Mouse (Mus musculus): Measurements from ENCODE around the gene Pmel. TPM values are rescaled to one million over a fixed set of nuclear protein-coding genes. Genes with fewer than 3 reads are reported as not detected.
A peak's percentile ranks its signal among the peaks of the same experiment; 100 is the strongest.
"Not testable (repeated sequence)": the region's sequence is repeated elsewhere in the genome, so short reads cannot be mapped to it uniquely, and the experiment has no call there.

The Pmel gene
- polyA plus RNA-seq, 1 experiment from 2014 or later: 0.87 TPM

DNA sequence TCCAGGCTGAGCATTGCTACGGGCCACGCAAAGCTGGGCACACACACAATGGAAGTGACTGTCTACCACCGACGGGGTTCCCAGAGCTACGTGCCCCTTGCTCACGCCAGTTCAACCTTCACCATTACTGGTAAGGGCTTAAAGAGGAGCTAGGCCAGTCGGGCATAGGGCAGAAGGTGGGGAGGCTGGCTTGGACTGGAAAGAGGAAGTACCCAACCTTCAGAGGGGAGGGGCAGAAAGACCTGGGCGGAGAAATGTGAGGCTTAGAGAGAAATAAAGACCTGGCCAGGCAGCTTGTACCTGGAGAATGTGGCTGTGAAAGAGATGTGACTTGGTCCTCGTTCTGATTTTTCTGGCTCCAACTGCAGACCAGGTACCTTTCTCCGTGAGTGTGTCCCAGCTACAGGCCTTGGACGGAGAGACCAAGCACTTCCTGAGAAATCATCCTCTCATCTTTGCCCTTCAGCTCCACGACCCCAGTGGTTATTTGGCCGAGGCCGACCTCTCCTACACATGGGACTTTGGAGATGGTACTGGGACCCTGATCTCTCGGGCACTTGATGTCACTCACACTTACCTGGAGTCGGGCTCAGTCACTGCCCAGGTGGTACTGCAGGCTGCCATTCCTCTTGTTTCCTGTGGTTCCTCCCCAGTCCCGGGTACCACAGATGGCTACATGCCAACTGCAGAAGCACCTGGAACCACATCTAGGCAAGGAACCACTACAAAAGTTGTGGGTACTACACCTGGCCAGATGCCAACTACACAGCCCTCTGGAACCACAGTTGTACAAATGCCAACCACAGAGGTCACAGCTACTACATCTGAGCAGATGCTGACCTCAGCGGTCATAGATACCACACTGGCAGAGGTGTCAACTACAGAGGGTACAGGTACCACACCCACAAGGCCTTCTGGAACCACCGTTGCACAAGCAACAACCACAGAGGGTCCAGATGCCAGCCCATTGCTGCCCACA, 11.9 kb downstream of the Pmel start:
- no peak for ATAC-seq (ENCODE audit: insufficient number of reproducible peaks, low FRiP score, low TSS enrichment, low read depth)
- H3K4me3 ChIP-seq (ENCODE audit: low read depth, low read length): no peak overlapping the region
- H3K27ac ChIP-seq (replicated peaks; ENCODE audit: low read depth, low read length): no peak overlapping the region
- no peaks in the 10 kb centered on the region for H3K4me1 ChIP-seq (ENCODE audit: control insufficient read depth, insufficient read depth, low read length)
- no peaks in the 10 kb centered on the region for H3K9me3 ChIP-seq (ENCODE audit: control insufficient read depth, low read length)
- no peak for DNase-seq (ENCODE audit: low spot score)
- H3K9ac ChIP-seq (ENCODE audit: low read length): no peak overlapping the region
- no peak overlapping the region for H3K4me2 ChIP-seq (ENCODE audit: low read depth, severe bottlenecking)
- no peaks in the 10 kb centered on the region for H3K27me3 ChIP-seq (ENCODE audit: control insufficient read depth, insufficient read depth, low read length)
- H3K36me3 ChIP-seq (ENCODE audit: control insufficient read depth, insufficient read depth, low read length): no peaks in the 10 kb centered on the region
- WGBS: 88% methylated on average over 19 of the region's 19 CpGs

DNA sequence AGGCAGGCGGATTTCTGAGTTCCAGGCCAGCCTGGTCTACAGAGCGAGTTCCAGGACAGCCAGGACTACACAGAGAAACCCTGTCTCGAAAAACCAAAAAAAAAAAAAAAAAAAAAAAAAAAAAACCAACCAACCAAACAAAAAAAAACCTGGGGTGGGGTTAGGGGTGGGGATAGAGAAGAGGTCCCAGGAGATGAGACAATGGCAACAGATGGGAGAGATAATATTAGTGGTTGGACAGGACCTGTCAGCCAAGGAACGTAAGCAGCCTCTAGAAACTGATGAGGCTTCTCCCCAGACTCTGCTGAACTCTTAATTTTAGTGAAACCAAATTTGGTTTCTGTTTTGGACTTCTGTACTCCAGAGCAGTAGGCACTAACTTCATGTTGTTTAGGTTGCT, 21.5 kb downstream of the Pmel start:
- not testable (repeated sequence) for H3K9ac ChIP-seq (ENCODE audit: low read length); H3K4me3 ChIP-seq (ENCODE audit: low read depth, low read length); H3K4me1 ChIP-seq (ENCODE audit: control insufficient read depth, insufficient read depth, low read length); H3K27me3 ChIP-seq (ENCODE audit: control insufficient read depth, insufficient read depth, low read length); DNase-seq (ENCODE audit: low spot score); ATAC-seq (ENCODE audit: insufficient number of reproducible peaks, low FRiP score, low TSS enrichment, low read depth); H3K36me3 ChIP-seq (ENCODE audit: control insufficient read depth, insufficient read depth, low read length); H3K9me3 ChIP-seq (ENCODE audit: control insufficient read depth, low read length); H3K4me2 ChIP-seq (ENCODE audit: low read depth, severe bottlenecking); H3K27ac ChIP-seq (replicated peaks; ENCODE audit: low read depth, low read length)
- WGBS: 80% methylated on average over 3 of the region's 4 CpGs

DNA sequence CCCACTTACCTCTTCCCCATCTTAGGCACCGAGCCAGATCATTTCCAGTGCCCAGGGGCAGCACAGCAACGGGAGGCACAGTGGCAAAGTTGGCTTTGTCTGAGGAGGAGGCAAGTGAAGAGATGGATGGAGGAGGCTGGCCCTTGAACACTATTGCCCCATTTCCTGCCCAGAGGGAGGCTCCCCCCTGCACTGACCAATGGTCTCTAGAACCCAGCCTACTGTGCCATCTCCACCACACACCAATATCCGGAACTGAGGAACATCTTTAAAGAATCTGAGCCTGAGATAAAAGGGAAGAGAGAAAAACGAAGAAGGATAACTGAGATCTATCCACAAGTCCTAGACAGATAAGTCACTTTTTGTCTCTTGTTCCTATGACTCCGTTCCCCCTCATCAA, 24.1 kb downstream of the Pmel start:
- no peak overlapping the region for H3K4me2 ChIP-seq (ENCODE audit: low read depth, severe bottlenecking)
- H3K9me3 ChIP-seq (ENCODE audit: control insufficient read depth, low read length): no peaks in the 10 kb centered on the region
- H3K36me3 ChIP-seq (ENCODE audit: control insufficient read depth, insufficient read depth, low read length): no peaks in the 10 kb centered on the region
- H3K27ac ChIP-seq (replicated peaks; ENCODE audit: low read depth, low read length): no peak overlapping the region
- H3K9ac ChIP-seq (ENCODE audit: low read length): no peak overlapping the region
- no peaks in the 10 kb centered on the region for H3K4me1 ChIP-seq (ENCODE audit: control insufficient read depth, insufficient read depth, low read length)
- 90% methylated on average over 5 of the region's 5 CpGs for WGBS
- H3K27me3 ChIP-seq (ENCODE audit: control insufficient read depth, insufficient read depth, low read length): no peaks in the 10 kb centered on the region
- no peak for ATAC-seq (ENCODE audit: insufficient number of reproducible peaks, low FRiP score, low TSS enrichment, low read depth)
- no peak overlapping the region for H3K4me3 ChIP-seq (ENCODE audit: low read depth, low read length)
- DNase-seq (ENCODE audit: low spot score): no peak

DNA sequence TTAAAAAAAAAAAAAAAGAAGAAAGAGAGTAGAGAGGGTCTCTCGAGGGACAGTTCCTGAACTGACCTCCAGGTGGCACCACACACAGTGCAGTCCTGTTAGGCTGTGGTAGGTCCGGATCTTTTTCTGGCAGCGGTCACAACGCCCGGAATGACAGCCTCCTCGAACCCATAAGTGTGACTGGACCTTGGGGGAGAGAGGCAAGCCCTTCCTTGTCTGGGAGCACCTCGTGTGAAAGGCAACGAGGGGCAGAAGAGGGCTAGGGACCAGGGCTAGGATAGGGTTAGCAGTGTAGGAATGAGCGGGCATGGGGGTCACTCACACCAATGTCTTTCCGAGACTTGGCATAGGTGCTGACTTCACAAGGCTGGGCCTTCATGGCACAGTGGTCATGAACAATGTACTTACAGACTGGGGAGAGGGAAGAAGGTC, 27.0 kb downstream of the Pmel start:
- Histone ChIP-seq H3K4me3 (ENCODE audit: low read depth, low read length) (no peak overlapping the region), H3K9ac (ENCODE audit: low read length) (no peak overlapping the region), H3K9me3 (ENCODE audit: control insufficient read depth, low read length) (no peaks in the 10 kb centered on the region), H3K36me3 (ENCODE audit: control insufficient read depth, insufficient read depth, low read length) (no peaks in the 10 kb centered on the region), H3K4me1 (ENCODE audit: control insufficient read depth, insufficient read depth, low read length) (no peaks in the 10 kb centered on the region), H3K27ac (replicated peaks; ENCODE audit: low read depth, low read length) (no peak overlapping the region), H3K27me3 (ENCODE audit: control insufficient read depth, insufficient read depth, low read length) (no peaks in the 10 kb centered on the region), H3K4me2 (ENCODE audit: low read depth, severe bottlenecking) (no peak overlapping the region)
- 24% methylated on average over 10 of the region's 10 CpGs for WGBS
- DNase-seq (ENCODE audit: low spot score) (peak; percentile 85), ATAC-seq (ENCODE audit: insufficient number of reproducible peaks, low FRiP score, low TSS enrichment, low read depth) (peak; percentile 31; the same call in 1 of the 2 replicates)

DNA sequence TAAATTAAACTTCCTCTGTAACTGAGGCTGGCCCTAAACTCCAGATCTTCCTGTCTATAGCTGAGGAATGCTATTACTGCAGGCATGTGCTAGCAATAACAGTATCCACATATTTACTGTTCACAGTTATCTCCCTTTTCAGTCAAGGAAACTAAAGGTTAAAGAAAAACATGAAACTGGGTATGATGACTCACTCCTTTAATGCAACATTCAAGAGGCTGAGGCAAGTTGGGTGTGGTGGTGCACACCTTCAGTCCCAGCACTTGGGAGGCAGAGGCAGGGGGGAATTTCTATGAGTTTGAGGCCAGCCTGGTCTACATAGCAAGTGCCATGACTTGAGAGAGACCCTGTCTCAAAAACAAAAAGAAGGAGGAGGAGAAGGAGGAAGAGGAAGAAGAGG, 28.0 kb downstream of the Pmel start:
- H3K9me3 ChIP-seq (ENCODE audit: control insufficient read depth, low read length): no peaks in the 10 kb centered on the region
- DNase-seq (ENCODE audit: low spot score): no peak
- no peak overlapping the region for H3K27ac ChIP-seq (replicated peaks; ENCODE audit: low read depth, low read length)
- no peak for ATAC-seq (ENCODE audit: insufficient number of reproducible peaks, low FRiP score, low TSS enrichment, low read depth)
- no peak overlapping the region for H3K9ac ChIP-seq (ENCODE audit: low read length)
- no peaks in the 10 kb centered on the region for H3K36me3 ChIP-seq (ENCODE audit: control insufficient read depth, insufficient read depth, low read length)
- no peak overlapping the region for H3K4me3 ChIP-seq (ENCODE audit: low read depth, low read length)
- no peaks in the 10 kb centered on the region for H3K27me3 ChIP-seq (ENCODE audit: control insufficient read depth, insufficient read depth, low read length)
- H3K4me1 ChIP-seq (ENCODE audit: control insufficient read depth, insufficient read depth, low read length): no peaks in the 10 kb centered on the region
- no peak overlapping the region for H3K4me2 ChIP-seq (ENCODE audit: low read depth, severe bottlenecking)

DNA sequence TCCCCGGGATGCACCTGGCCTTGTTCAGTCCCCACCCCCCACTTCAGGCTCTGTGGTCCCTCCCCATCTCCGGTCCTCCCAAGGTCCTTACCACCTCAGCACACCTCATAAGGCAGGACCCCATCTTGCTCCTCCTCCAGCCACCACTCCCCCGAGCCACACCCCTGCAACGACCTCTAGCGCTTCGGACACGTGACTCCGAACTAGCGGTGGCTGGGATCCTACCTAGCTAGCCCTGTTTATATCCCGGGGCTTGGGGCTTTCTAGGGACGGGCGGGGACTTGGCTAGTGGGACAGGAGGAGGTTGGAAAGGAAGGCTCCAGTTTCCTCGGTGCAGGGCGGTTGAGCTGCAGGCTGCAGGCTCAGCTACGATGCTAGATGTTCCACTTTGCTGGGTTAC, 33.4 kb downstream of the Pmel start:
- Histone ChIP-seq H3K27ac (replicated peaks; ENCODE audit: low read depth, low read length) (no peak overlapping the region), H3K4me2 (ENCODE audit: low read depth, severe bottlenecking) (peak overlapping the region; percentile 24; the same call in 1 of the 2 replicates), H3K36me3 (ENCODE audit: control insufficient read depth, insufficient read depth, low read length) (no peaks in the 10 kb centered on the region), H3K4me3 (ENCODE audit: low read depth, low read length) (no peak overlapping the region), H3K27me3 (ENCODE audit: control insufficient read depth, insufficient read depth, low read length) (peaks cover 4% of the 10 kb centered on the region), H3K4me1 (ENCODE audit: control insufficient read depth, insufficient read depth, low read length) (no peaks in the 10 kb centered on the region), H3K9ac (ENCODE audit: low read length) (no peak overlapping the region), H3K9me3 (ENCODE audit: control insufficient read depth, low read length) (no peaks in the 10 kb centered on the region)
- ATAC-seq (ENCODE audit: insufficient number of reproducible peaks, low FRiP score, low TSS enrichment, low read depth): 0 out of 2 replicates have a peak, but pooled peaks have one; percentile 60
- DNase-seq (ENCODE audit: low spot score): peak; percentile 44
- 3% methylated on average over 15 of the region's 15 CpGs for WGBS

DNA sequence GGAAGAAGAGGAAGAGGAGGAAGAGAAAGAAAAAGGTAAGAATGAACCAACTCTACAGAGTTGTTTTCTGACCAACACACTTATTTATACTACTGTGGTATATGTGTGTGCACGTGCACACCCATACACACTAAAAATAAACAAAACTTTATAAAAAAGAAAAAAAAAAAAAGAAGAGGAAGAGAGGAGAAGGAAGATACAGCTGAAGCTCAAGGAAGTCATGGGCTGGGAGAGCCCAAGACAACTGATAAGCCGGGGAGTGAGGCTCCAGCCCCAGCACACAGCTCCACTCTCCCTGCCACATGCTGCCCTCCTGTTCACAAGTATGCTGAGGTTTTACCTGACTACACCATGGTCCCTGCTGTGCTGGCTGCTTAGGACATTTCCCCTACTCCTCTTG, 36.3 kb downstream of the Pmel start:
- no peak for DNase-seq (ENCODE audit: low spot score)
- Histone ChIP-seq H3K27ac (replicated peaks; ENCODE audit: low read depth, low read length) (no peak overlapping the region), H3K27me3 (ENCODE audit: control insufficient read depth, insufficient read depth, low read length) (peaks cover 15% of the 10 kb centered on the region), H3K9me3 (ENCODE audit: control insufficient read depth, low read length) (no peaks in the 10 kb centered on the region), H3K9ac (ENCODE audit: low read length) (no peak overlapping the region), H3K36me3 (ENCODE audit: control insufficient read depth, insufficient read depth, low read length) (no peaks in the 10 kb centered on the region), H3K4me1 (ENCODE audit: control insufficient read depth, insufficient read depth, low read length) (peaks cover 8% of the 10 kb centered on the region), H3K4me2 (ENCODE audit: low read depth, severe bottlenecking) (no peak overlapping the region), H3K4me3 (ENCODE audit: low read depth, low read length) (no peak overlapping the region)
- ATAC-seq (ENCODE audit: insufficient number of reproducible peaks, low FRiP score, low TSS enrichment, low read depth): no peak
- 79% methylated on average over 2 of the region's 2 CpGs for WGBS

DNA sequence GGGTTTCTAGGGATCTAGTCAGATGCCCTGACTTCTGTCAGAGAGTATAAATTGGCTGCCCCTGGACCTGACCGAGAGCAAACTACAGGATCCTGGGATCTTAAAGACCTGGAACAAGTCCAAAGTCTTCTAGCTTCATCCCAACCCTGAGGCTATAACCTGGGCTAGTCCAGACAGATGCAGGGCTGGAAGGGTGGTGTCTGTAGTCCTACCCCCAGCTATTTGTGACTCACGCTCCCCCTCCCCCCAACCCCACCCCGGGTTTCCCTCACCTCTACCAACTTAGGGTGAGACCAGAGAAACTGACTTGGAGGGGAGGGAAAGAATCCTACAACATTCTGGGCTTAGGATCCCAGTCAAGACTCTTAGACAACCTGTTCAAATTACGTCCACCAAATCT, 38.6 kb downstream of the Pmel start:
- H3K27me3 ChIP-seq (ENCODE audit: control insufficient read depth, insufficient read depth, low read length): peaks cover 15% of the 10 kb centered on the region
- H3K4me1 ChIP-seq (ENCODE audit: control insufficient read depth, insufficient read depth, low read length): peaks cover 8% of the 10 kb centered on the region
- no peak overlapping the region for H3K4me3 ChIP-seq (ENCODE audit: low read depth, low read length)
- WGBS: 31% methylated on average over 4 of the region's 4 CpGs
- H3K36me3 ChIP-seq (ENCODE audit: control insufficient read depth, insufficient read depth, low read length): no peaks in the 10 kb centered on the region
- no peak overlapping the region for H3K27ac ChIP-seq (replicated peaks; ENCODE audit: low read depth, low read length)
- DNase-seq (ENCODE audit: low spot score) (no peak), ATAC-seq (ENCODE audit: insufficient number of reproducible peaks, low FRiP score, low TSS enrichment, low read depth) (no peak)
- peak overlapping the region; percentile 71; the same call in 1 of the 2 replicates for H3K4me2 ChIP-seq (ENCODE audit: low read depth, severe bottlenecking)
- H3K9me3 ChIP-seq (ENCODE audit: control insufficient read depth, low read length): no peaks in the 10 kb centered on the region
- H3K9ac ChIP-seq (ENCODE audit: low read length): no peak overlapping the region

Measured in limb, embryonic 11.5 days (tissue).